Mouse (Mus musculus) effector memory CD4-positive, alpha-beta T cell, adult 7 months (primary cell): ENCODE results near the gene Hist1h1d. TPM values are rescaled to one million over a fixed set of nuclear protein-coding genes. Genes with fewer than 3 reads are reported as not detected.

Experiments
- polyA plus RNA-seq: library from polyadenylated mRNA; unstranded; fragments of 100-300 nt; shearing (Covaris generic); gene quantifications from one replicate; pipeline ENCODE4 v1.2.1, GENCODE M21; 2017

The Hist1h1d gene
- 0.15 TPM for polyA plus RNA-seq

GRCm38 (mm10) chr13:23552962-23553361 lies at the start of gene Hist1h1d:
TSS of gene Hist1h1d (plus strand) at chr13:23553262.

GRCm38 (mm10) chr13:23530901-23531875 lies 21.9 kb upstream of the Hist1h1d start, which contains the start of gene Hist1h4h:
TSS of gene Hist1h4h (plus strand) at chr13:23531050.

GRCm38 (mm10) chr13:23533560-23534367 lies 19.3 kb upstream of the Hist1h1d start, which contains the start of gene Hist1h2af:
TSS of gene Hist1h2af (plus strand) at chr13:23533906.

GRCm38 (mm10) chr13:23535137-23536075 lies 17.7 kb upstream of the Hist1h1d start, which contains the start of gene Hist1h3g:
TSS of gene Hist1h3g (plus strand) at chr13:23535422.

GRCm38 (mm10) chr13:23542999-23543607 lies 10.0 kb upstream of the Hist1h1d start, which contains the start of gene Hist1h2bh:
TSS of gene Hist1h2bh (minus strand) at chr13:23543392.

GRCm38 (mm10) chr13:23543965-23544786 lies 8.9 kb upstream of the Hist1h1d start, which contains the start of gene Hist1h3f:
TSS of gene Hist1h3f (plus strand) at chr13:23544052.

GRCm38 (mm10) chr13:23551146-23551834 lies 1.8 kb upstream of the Hist1h1d start, which contains the start of gene Hist1h4f:
TSS of gene Hist1h4f (minus strand) at chr13:23551648.

GRCm38 (mm10) chr13:23561883-23562659 lies 9.0 kb downstream of the Hist1h1d start, which contains the start of gene Hist1h3e:
TSS of gene Hist1h3e (minus strand) at chr13:23562369.

GRCm38 (mm10) chr13:23571022-23571503 lies 18.0 kb downstream of the Hist1h1d start, which contains the start of the genes Hist1h2ae and Hist1h2bg:
TSS of gene Hist1h2ae (minus strand) at chr13:23571220.
TSS of gene Hist1h2bg (plus strand) at chr13:23571396.

GRCm38 (mm10) chr13:23573898-23574524 lies 20.9 kb downstream of the Hist1h1d start, which contains the start of the genes Hist1h2bf and Hist1h2ad:
TSS of gene Hist1h2bf (minus strand) at chr13:23574196.
TSS of gene Hist1h2ad (plus strand) at chr13:23574381.

GRCm38 (mm10) chr13:23575271-23575851 lies 22.3 kb downstream of the Hist1h1d start, which contains the start of gene Hist1h3d:
TSS of gene Hist1h3d (plus strand) at chr13:23575763.

GRCm38 (mm10) chr13:23581408-23582218 lies 28.6 kb downstream of the Hist1h1d start, which contains the start of gene Hist1h4d:
TSS of gene Hist1h4d (plus strand) at chr13:23581598.

